Mouse (Mus musculus) embryonic fibroblast, embryonic 13.5 days (primary cell): ENCODE measurements around the gene Hoxd8. TPM values are rescaled to one million over a fixed set of nuclear protein-coding genes. Genes with fewer than 3 reads are reported as not detected.

Experiments used
- H3K27ac ChIP-seq: 2 replicates; pipeline ENCODE4 v1.5.1; 2012; ENCODE audit warnings: low read length, control low read depth, inconsistent platforms; ENCODE audit not compliant: insufficient read depth
- H3K4me1 ChIP-seq: 2 replicates; pipeline ENCODE4 v1.6.1; 2011; ENCODE audit warnings: low read length; ENCODE audit not compliant: control insufficient read depth, insufficient read depth
- H3K4me3 ChIP-seq: 2 replicates; pipeline ENCODE4 v1.5.1; 2011; ENCODE audit warnings: mild to moderate bottlenecking, control low read depth, low read length; ENCODE audit not compliant: insufficient read depth
- CTCF ChIP-seq: IDR thresholded peaks from 2 replicates; pipeline ENCODE4 v1.5.1; 2011; ENCODE audit warnings: mild to moderate bottlenecking, control low read depth, low read length, moderate library complexity, borderline replicate concordance; ENCODE audit not compliant: insufficient read depth
- POLR2A ChIP-seq: IDR thresholded peaks from 2 replicates; pipeline ENCODE4 v1.6.1; 2011; ENCODE audit warnings: low read depth, mild to moderate bottlenecking, control low read depth, low read length, moderate library complexity
- polyA plus RNA-seq: library from polyadenylated mRNA; stranded (reverse); fragments of >200 nt; gene quantifications from 2 replicates; pipeline ENCODE4 v1.2.4, GENCODE M21; 2011; ENCODE audit warnings: low read depth; ENCODE audit not compliant: missing spikeins, insufficient read length

Gene Hoxd8
- polyA plus RNA-seq, 1 experiment, result 16.5 TPM

- TF ChIP-seq CTCF (no peak), POLR2A (no peak; the same call in 1 of the 2 replicates)
- H3K4me1 ChIP-seq, result no peaks in the 10 kb centered on the region
- no peak overlapping the region for H3K4me3 ChIP-seq
- H3K27ac ChIP-seq, result no peak overlapping the region
Observed at GRCm38 (mm10) chr2:74739869-74740268, 35.5 kb downstream of the Hoxd8 start.

- H3K27ac ChIP-seq, result no peak overlapping the region; the same call in 1 of the 2 replicates
- H3K4me1 ChIP-seq, result no peaks in the 10 kb centered on the region
- TF ChIP-seq POLR2A (no peak; the same call in 1 of the 2 replicates), CTCF (no peak)
- H3K4me3 ChIP-seq, result 0 out of 2 replicates have a peak overlapping the region, but pooled peaks have one; percentile 8
Observed at GRCm38 (mm10) chr2:74740311-74741091, 36.1 kb downstream of the Hoxd8 start.

- TF ChIP-seq CTCF, result no peak
- TF ChIP-seq POLR2A, result no peak
- no peaks in the 10 kb centered on the region for H3K4me1 ChIP-seq
- H3K4me3 ChIP-seq, result no peak overlapping the region
- H3K27ac ChIP-seq, result no peak overlapping the region
Observed at GRCm38 (mm10) chr2:74741252-74741978, 37.0 kb downstream of the Hoxd8 start.

GRCm38 (mm10) chr2:74741979-74742277 lies 37.5 kb downstream of the Hoxd8 start:
- TF ChIP-seq POLR2A (no peak), CTCF (no peak)
- Histone ChIP-seq H3K4me3 (no peak overlapping the region), H3K4me1 (no peaks in the 10 kb centered on the region)

GRCm38 (mm10) chr2:74745540-74746297 lies 41.3 kb downstream of the Hoxd8 start:
- Histone ChIP-seq H3K4me1 (peaks cover 7% of the 10 kb centered on the region; the same call in 1 of the 2 replicates), H3K4me3 (no peak overlapping the region), H3K27ac (no peak overlapping the region)
- TF ChIP-seq POLR2A (no peak), CTCF (no peak)

More at GRCm38 (mm10) chr2:74741979-74742277, 37.5 kb downstream of the Hoxd8 start:
- no peak overlapping the region for H3K27ac ChIP-seq

GRCm38 (mm10) chr2:74746298-74746921 lies 42.0 kb downstream of the Hoxd8 start:
- no peak overlapping the region for H3K27ac ChIP-seq
- no peak for TF ChIP-seq CTCF
- no peak for TF ChIP-seq POLR2A

GRCm38 (mm10) chr2:74747006-74747405 lies 42.6 kb downstream of the Hoxd8 start:
- Histone ChIP-seq H3K4me3 (no peak overlapping the region; the same call in 1 of the 2 replicates), H3K4me1 (peaks cover 7% of the 10 kb centered on the region; the same call in 1 of the 2 replicates), H3K27ac (no peak overlapping the region)
- TF ChIP-seq CTCF (no peak), POLR2A (no peak)

More at GRCm38 (mm10) chr2:74746298-74746921, 42.0 kb downstream of the Hoxd8 start:
- Histone ChIP-seq H3K4me3 (no peak overlapping the region), H3K4me1 (peaks cover 7% of the 10 kb centered on the region; the same call in 1 of the 2 replicates)

- no peak overlapping the region for H3K27ac ChIP-seq
- H3K4me3 ChIP-seq, result no peak overlapping the region
- peaks cover 7% of the 10 kb centered on the region; the same call in 1 of the 2 replicates for H3K4me1 ChIP-seq
- TF ChIP-seq CTCF (no peak), POLR2A (no peak)
Observed at GRCm38 (mm10) chr2:74747661-74748141, 43.3 kb downstream of the Hoxd8 start.

GRCm38 (mm10) chr2:74748436-74748995 lies 44.1 kb downstream of the Hoxd8 start:
- H3K27ac ChIP-seq, result no peak overlapping the region
- H3K4me1 ChIP-seq, result peaks cover 7% of the 10 kb centered on the region; the same call in 1 of the 2 replicates
- no peak for TF ChIP-seq POLR2A
- TF ChIP-seq CTCF, result no peak
- no peak overlapping the region for H3K4me3 ChIP-seq
